Mouse (Mus musculus) heart, embryonic 15.5 days (tissue): ENCODE data around the gene Hmox2. TPM values are rescaled to one million over a fixed set of nuclear protein-coding genes. Genes with fewer than 3 reads are reported as not detected.

Experiments
- ATAC-seq: fragments of 200-750 bp; cut with Nextera tagmentation; replicated peaks from 2 replicates; pipeline ENCODE4 v1.8.0; 2017; ENCODE audit warnings: low read depth, moderate TSS enrichment; ENCODE audit not compliant: insufficient number of reproducible peaks, insufficient read depth, low FRiP score
- H3K27ac ChIP-seq: fragments of 300-500 bp; sonication (generic); 2 replicates; pipeline ENCODE4 v1.5.1; 2015; ENCODE audit warnings: mild to moderate bottlenecking, inconsistent platforms
- H3K27me3 ChIP-seq: fragments of 300-500 bp; sonication (generic); 2 replicates; pipeline ENCODE4 v1.6.1; 2015; ENCODE audit warnings: inconsistent platforms
- H3K36me3 ChIP-seq: fragments of 300-500 bp; sonication (generic); 2 replicates; pipeline ENCODE4 v1.6.1; 2015; ENCODE audit warnings: mild to moderate bottlenecking, inconsistent platforms
- H3K4me1 ChIP-seq: fragments of 300-500 bp; sonication (generic); replicated peaks from 2 replicates; pipeline ENCODE4 v1.6.1; 2015; ENCODE audit warnings: inconsistent platforms
- H3K4me2 ChIP-seq: fragments of 300-500 bp; sonication (generic); 2 replicates; pipeline ENCODE4 v1.6.1; 2015; ENCODE audit warnings: inconsistent platforms, mild to moderate bottlenecking, moderate library complexity
- H3K4me3 ChIP-seq: fragments of 300-500 bp; sonication (generic); 2 replicates; pipeline ENCODE4 v1.5.1; 2015; ENCODE audit warnings: mild to moderate bottlenecking, inconsistent platforms
- H3K9ac ChIP-seq: fragments of 300-500 bp; sonication (generic); 2 replicates; pipeline ENCODE4 v1.6.1; 2015; ENCODE audit warnings: mild to moderate bottlenecking, inconsistent platforms
- H3K9me3 ChIP-seq: fragments of 300-500 bp; sonication (generic); replicated peaks from 2 replicates; pipeline ENCODE4 v1.6.1; 2016; ENCODE audit warnings: inconsistent platforms
- WGBS: fragments of 180-500 bp; shearing (Covaris S2); methylation state at CpG from one replicate; pipeline ENCODE4 v1.1.7; 2015; ENCODE audit warnings: mixed read lengths; 5-methylcytosine and 5-hydroxymethylcytosine counted together
- polyA plus RNA-seq: library from polyadenylated mRNA; unstranded; fragments of >200 nt; fragmentation: Nextera tagmentation; extraction: Ambion mirVana; gene quantifications from 2 replicates; pipeline ENCODE4 v1.2.1, GENCODE M21; 2015

The Hmox2 gene
- polyA plus RNA-seq, 1 experiment from 2014 or later: 81.0 TPM

- Histone ChIP-seq H3K36me3 (no peaks in the 10 kb centered on the region), H3K27me3 (no peaks in the 10 kb centered on the region), H3K9ac (no peak overlapping the region), H3K4me1 (peaks cover 76% of the 10 kb centered on the region), H3K9me3 (no peaks in the 10 kb centered on the region), H3K27ac (peak overlapping the region; percentile 68), H3K4me3 (no peak overlapping the region), H3K4me2 (peak overlapping the region; percentile 88)
- ATAC-seq: no peak
- WGBS: 43% methylated on average over 4 of the region's 4 CpGs
These were observed 59.5 kb downstream of the Hmox2 start for GRCm38 (mm10) chr16:4785706-4786105.

DNA sequence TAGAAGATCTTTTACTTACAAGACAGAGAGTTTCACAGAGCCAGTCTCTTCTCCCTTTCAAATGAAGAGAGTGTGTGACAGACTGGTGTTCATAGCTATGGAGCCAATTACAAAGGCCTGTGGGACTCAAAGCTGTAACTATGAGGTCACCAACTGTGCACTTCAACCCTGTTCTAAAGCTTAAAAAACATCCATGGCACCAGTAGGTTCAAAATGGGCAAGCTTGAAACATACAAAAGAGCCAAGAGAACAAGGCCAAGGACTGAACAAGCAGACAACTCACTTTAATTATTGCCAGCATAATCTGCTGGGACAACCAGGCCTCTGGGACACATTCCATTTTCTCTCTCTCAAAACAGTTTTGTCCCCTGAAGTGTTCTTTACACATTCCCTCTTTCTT, 62.0 kb downstream of the Hmox2 start:
- Histone ChIP-seq H3K27ac (no peak overlapping the region), H3K9ac (peak overlapping the region; percentile 25; the same call in 1 of the 2 replicates), H3K4me1 (peaks cover 52% of the 10 kb centered on the region), H3K36me3 (no peaks in the 10 kb centered on the region), H3K27me3 (no peaks in the 10 kb centered on the region), H3K9me3 (no peaks in the 10 kb centered on the region), H3K4me2 (peak overlapping the region; percentile 88), H3K4me3 (peak overlapping the region; percentile 81)
- ATAC-seq: no peak

DNA sequence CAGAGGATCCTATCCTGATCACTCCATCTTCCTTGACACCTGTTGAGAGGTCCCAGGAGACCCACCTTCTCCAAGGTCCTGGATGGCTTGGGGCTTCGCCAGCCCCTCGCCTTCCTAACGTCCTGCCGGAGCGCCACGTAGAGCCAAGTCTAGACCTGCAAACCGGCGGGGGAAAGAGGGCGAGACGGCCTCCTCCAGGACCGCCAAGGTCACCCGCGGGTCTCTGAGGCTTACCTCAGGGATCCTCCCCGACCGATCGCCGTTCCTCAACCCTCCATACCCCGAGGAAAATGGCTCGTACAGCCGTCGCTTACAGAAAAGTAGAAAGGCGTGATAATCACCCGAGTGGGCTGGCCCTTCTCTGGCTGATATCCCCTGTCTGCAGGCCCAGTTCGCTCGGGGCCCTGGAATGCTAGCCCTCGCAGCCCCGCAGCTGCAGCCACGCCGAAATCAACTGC, 63.2 kb downstream of the Hmox2 start:
- peak; percentile 36 for ATAC-seq
- H3K27ac ChIP-seq: peak overlapping the region; percentile 97
- no peaks in the 10 kb centered on the region for H3K9me3 ChIP-seq
- no peaks in the 10 kb centered on the region for H3K36me3 ChIP-seq
- peak overlapping the region; percentile 87 for H3K9ac ChIP-seq
- peak overlapping the region; percentile 81 for H3K4me3 ChIP-seq
- peak overlapping the region; percentile 88 for H3K4me2 ChIP-seq
- peaks cover 42% of the 10 kb centered on the region for H3K4me1 ChIP-seq
- no peaks in the 10 kb centered on the region for H3K27me3 ChIP-seq
- WGBS: 1% methylated on average over 29 of the region's 29 CpGs

DNA sequence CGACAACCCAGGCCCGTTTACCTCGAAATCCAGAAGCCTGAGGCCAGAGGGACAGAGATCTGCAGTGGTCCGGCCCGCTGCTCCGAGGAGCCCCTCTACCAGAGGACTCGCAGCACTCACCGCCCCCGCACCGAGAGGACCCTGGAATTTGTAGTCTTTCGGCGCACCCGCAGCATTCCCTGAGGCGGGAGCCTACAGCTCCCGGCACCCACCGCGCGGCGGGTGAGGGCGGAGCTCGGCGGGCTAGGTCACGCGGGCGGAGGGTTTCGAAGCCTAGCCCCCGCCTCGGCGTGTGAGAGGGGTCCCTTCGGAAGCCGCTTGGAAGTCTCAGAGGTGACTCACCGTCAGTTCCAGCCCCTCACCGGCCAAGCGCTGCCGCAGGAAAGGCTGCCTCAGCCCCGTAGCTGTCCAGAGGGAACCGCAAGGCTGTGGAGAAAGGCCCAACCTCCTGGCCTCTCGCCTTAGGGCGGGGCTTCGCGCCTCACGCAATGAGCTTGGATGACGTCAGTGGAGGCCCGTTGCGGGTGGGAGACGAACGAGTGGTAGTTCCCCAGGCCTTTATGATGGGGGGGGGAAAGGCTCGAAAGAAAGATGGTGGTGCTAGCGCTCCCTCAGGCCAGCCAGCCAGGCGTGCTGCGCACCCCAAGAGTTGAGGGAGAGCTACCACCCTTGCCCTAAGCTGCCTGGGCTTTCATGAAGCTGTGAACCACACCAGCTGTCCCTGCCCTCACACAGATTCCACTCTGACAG, 63.8 kb downstream of the Hmox2 start, which contains the start of gene Cdip1:
TSS of gene Cdip1 (minus strand) at position 483 of the 750 bp plus-strand sequence.
- peak within 1 kb of the TSS; percentile 88 for H3K4me2 ChIP-seq
- peaks cover 35% of the 10 kb centered on the region for H3K4me1 ChIP-seq
- ATAC-seq: peak; percentile 98
- peak within 1 kb of the TSS; percentile 97 for H3K27ac ChIP-seq
- no peaks in the 10 kb centered on the region for H3K36me3 ChIP-seq
- H3K27me3 ChIP-seq: no peaks in the 10 kb centered on the region
- no peaks in the 10 kb centered on the region for H3K9me3 ChIP-seq
- peak within 1 kb of the TSS; percentile 81 for H3K4me3 ChIP-seq
- peak within 1 kb of the TSS; percentile 87 for H3K9ac ChIP-seq
- under 1% methylated on average over 51 of the region's 51 CpGs for WGBS

- H3K4me1 ChIP-seq: peaks cover 24% of the 10 kb centered on the region
- no peaks in the 10 kb centered on the region for H3K27me3 ChIP-seq
- no peak overlapping the region for H3K4me2 ChIP-seq
- H3K27ac ChIP-seq: no peak overlapping the region
- WGBS: 52% methylated on average over 2 of the region's 2 CpGs
- H3K9ac ChIP-seq: no peak overlapping the region
- no peak overlapping the region for H3K4me3 ChIP-seq
- no peaks in the 10 kb centered on the region for H3K36me3 ChIP-seq
- H3K9me3 ChIP-seq: no peaks in the 10 kb centered on the region
- no peak for ATAC-seq
These were observed 65.2 kb downstream of the Hmox2 start for GRCm38 (mm10) chr16:4791332-4791731.

DNA sequence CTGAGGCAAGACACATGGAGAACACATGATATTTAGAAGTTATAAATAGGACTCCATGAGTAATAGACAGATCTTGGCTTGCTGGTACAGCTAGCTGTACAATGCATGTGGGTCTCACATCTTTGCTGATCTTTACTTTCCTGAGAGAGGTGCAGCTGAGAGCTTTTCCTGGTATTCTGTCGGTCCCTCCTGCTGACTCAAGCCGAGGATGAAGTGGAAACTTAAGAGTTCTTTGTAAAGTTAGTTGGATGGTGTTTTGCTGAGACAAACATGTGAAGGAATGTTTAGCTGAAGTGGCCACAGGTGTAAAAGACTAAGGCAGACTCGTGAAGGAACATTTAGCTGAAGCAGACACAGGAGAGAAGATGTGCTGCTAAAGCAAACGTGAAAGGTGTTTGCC, 70.5 kb downstream of the Hmox2 start:
- Histone ChIP-seq H3K27ac (no peak overlapping the region), H3K27me3 (no peaks in the 10 kb centered on the region), H3K9me3 (no peaks in the 10 kb centered on the region), H3K9ac (no peak overlapping the region), H3K36me3 (no peaks in the 10 kb centered on the region), H3K4me2 (no peak overlapping the region), H3K4me3 (no peak overlapping the region), H3K4me1 (no peaks in the 10 kb centered on the region)
- WGBS: 67% methylated on average over 4 of the region's 4 CpGs
- no peak for ATAC-seq

Other genes with a start within 250 kb of the Hmox2 start
- gene Srl, start 184.5 kb upstream of the Hmox2 start, polyA plus RNA-seq: 227 and 253 TPM in 2 replicates
- 5.6 and 7.1 TPM in 2 replicates for gene Tfap4, start 166.5 kb upstream of the Hmox2 start, polyA plus RNA-seq
- gene Glis2, start 131.6 kb upstream of the Hmox2 start, polyA plus RNA-seq: 17.7 and 17.9 TPM in 2 replicates
- 118 and 125 TPM in 2 replicates for gene Pam16, start 101.4 kb upstream of the Hmox2 start, polyA plus RNA-seq
- 14.7 and 20.7 TPM in 2 replicates for gene Vasn, start 86.4 kb upstream of the Hmox2 start, polyA plus RNA-seq
- 78.3 and 79.6 TPM in 2 replicates for gene Dnaja3, start 86.4 kb upstream of the Hmox2 start, polyA plus RNA-seq
- 11.2 and 15.8 TPM in 2 replicates for gene Coro7, start 46.6 kb upstream of the Hmox2 start, polyA plus RNA-seq
- 25.2 and 34.3 TPM in 2 replicates for gene Nmral1, start 7.0 kb upstream of the Hmox2 start, polyA plus RNA-seq
- gene Cdip1, start 63.9 kb downstream of the Hmox2 start, polyA plus RNA-seq: 114 and 122 TPM in 2 replicates
- gene 4930562C15Rik, start 109.1 kb downstream of the Hmox2 start, polyA plus RNA-seq: 0.26 and 0.28 TPM in 2 replicates
- gene Ubald1, start 154.0 kb downstream of the Hmox2 start, polyA plus RNA-seq: 24.7 and 29.7 TPM in 2 replicates
- 101 and 112 TPM in 2 replicates for gene Mgrn1, start 159.9 kb downstream of the Hmox2 start, polyA plus RNA-seq
- 97.4 and 122 TPM in 2 replicates for gene Nudt16l1, start 212.4 kb downstream of the Hmox2 start, polyA plus RNA-seq
- 29.4 and 41.2 TPM in 2 replicates for gene Anks3, start 237.8 kb downstream of the Hmox2 start, polyA plus RNA-seq